8 mouse cellular contexts compared by ENCODE assay signal in genomic region chr6:97205439-97205885, GRCm38 (mm10). TPM values are rescaled to one million over a fixed set of nuclear protein-coding genes. Genes with fewer than 3 reads are reported as not detected.
DNase-seq lines count a peak whose midpoint lies in the region; ATAC-seq and TF ChIP-seq lines count a peak whose summit lies in the region.

Gene Uba3 (minus strand): TSS chr6:97205647.

- no peak for TF ChIP-seq CTCF in lung, postnatal 0 days (IDR thresholded peaks at IDR 0.05)

- peak; percentile 98 for DNase-seq in MN1 (ENCODE audit: low spot score)
- peak; percentile 100 for DNase-seq in cerebellum, adult 9-10 months
- DNase-seq in hindbrain, embryonic 10.5 days (ENCODE audit: low spot score), result peak; percentile 100
- peak; percentile 99 for DNase-seq in layer of hippocampus, adult 9-11 months
- peak; percentile 99 for DNase-seq in lung, postnatal 0 days (ENCODE audit: low spot score)
- peak; percentile 99 for DNase-seq in ovary, postnatal 14 days (ENCODE audit: low spot score)
- DNase-seq in thymus, postnatal 14 days, result peak; percentile 100

- H3K4me3 ChIP-seq in hindbrain, embryonic 10.5 days, result peak within 1 kb of the TSS; percentile 71
- H3K4me3 ChIP-seq in lung, postnatal 0 days (ENCODE audit: low read depth, low read length), result peak within 1 kb of the TSS; percentile 80

- H3K4me2 ChIP-seq in lung, postnatal 0 days (replicated peaks; ENCODE audit: low read depth, low read length), result peak within 1 kb of the TSS; percentile 87

- TF ChIP-seq EP300 in lung, postnatal 0 days (IDR thresholded peaks at IDR 0.05), result no peak

- under 1% methylated on average over 38 of the region's 38 CpGs for WGBS in hindbrain, embryonic 10.5 days
- whole genome bisulfite sequencing in lung, postnatal 0 days, result under 1% methylated on average over 36 of the region's 38 CpGs

- H3K27me3 ChIP-seq in hindbrain, embryonic 10.5 days (ENCODE audit: insufficient read depth, poor library complexity, severe bottlenecking), result no peaks in the 10 kb centered on the region
- no peaks in the 10 kb centered on the region for H3K27me3 ChIP-seq in lung, postnatal 0 days (replicated peaks; ENCODE audit: insufficient read depth, low read length)

- ATAC-seq in frontal cortex, adult (ENCODE audit: low TSS enrichment), result peak; percentile 97
- ATAC-seq in lung, postnatal 0 days, result peak; percentile 97

- peak within 1 kb of the TSS; percentile 98 for H3K27ac ChIP-seq in hindbrain, embryonic 10.5 days
- peak within 1 kb of the TSS; percentile 81 for H3K27ac ChIP-seq in lung, postnatal 0 days (ENCODE audit: low read length)

- peaks cover 27% of the 10 kb centered on the region for H3K4me1 ChIP-seq in hindbrain, embryonic 10.5 days (replicated peaks)
- peaks cover 5% of the 10 kb centered on the region for H3K4me1 ChIP-seq in lung, postnatal 0 days (ENCODE audit: insufficient read depth, low read depth, low read length)

- H3K36me3 ChIP-seq in hindbrain, embryonic 10.5 days, result peaks cover 7% of the 10 kb centered on the region
- H3K36me3 ChIP-seq in lung, postnatal 0 days (ENCODE audit: insufficient read depth, low read length), result no peaks in the 10 kb centered on the region

- peak within 1 kb of the TSS; percentile 86 for H3K9ac ChIP-seq in lung, postnatal 0 days (replicated peaks; ENCODE audit: low read depth)

- H3K9me3 ChIP-seq in hindbrain, embryonic 10.5 days, result no peaks in the 10 kb centered on the region
- H3K9me3 ChIP-seq in lung, postnatal 0 days (ENCODE audit: low read length), result no peaks in the 10 kb centered on the region

RNA-seq across cellular contexts. Expression of gene Uba3, which starts in this region (rescaled TPM):
- 79.4 and 83.4 TPM in 2 replicates for polyA plus RNA-seq in hindbrain, embryonic 10.5 days (2016; fragmentation: Nextera tagmentation; extraction: Ambion mirVana)
- 35.8 and 43.2 TPM in 2 replicates for polyA plus RNA-seq in lung, postnatal 0 days (2015; fragmentation: Nextera tagmentation; extraction: Ambion mirVana)

Comparison
In these comparisons a context has a peak if more than half of its experiments do, and no peak if none do; other contexts are left out.
1. Peak in every context shown above with its lines: DNase-seq, ATAC-seq, H3K4me3 ChIP-seq and H3K27ac ChIP-seq.